Mouse (Mus musculus) testis, adult 2 months (tissue): ENCODE data around the gene Gm37240. TPM values are rescaled to one million over a fixed set of nuclear protein-coding genes. Genes with fewer than 3 reads are reported as not detected.

Source experiments
- H3K27ac ChIP-seq: fragments of 200-500 bp; 2 replicates; pipeline ENCODE4 v1.5.1; 2012; ENCODE audit warnings: low read depth, low read length; ENCODE audit not compliant: control insufficient read depth, insufficient read depth
- H3K27me3 ChIP-seq: fragments of 200-500 bp; 2 replicates; pipeline ENCODE4 v1.6.1; 2012; ENCODE audit warnings: mild to moderate bottlenecking, low read length, moderate library complexity; ENCODE audit not compliant: control insufficient read depth, insufficient read depth
- H3K36me3 ChIP-seq: fragments of 200-500 bp; 2 replicates; pipeline ENCODE4 v1.6.1; 2012; ENCODE audit warnings: mild to moderate bottlenecking, low read length; ENCODE audit not compliant: control insufficient read depth, insufficient read depth
- H3K4me1 ChIP-seq: fragments of 200-500 bp; 2 replicates; pipeline ENCODE4 v1.6.1; 2012; ENCODE audit warnings: low read length; ENCODE audit not compliant: control insufficient read depth, insufficient read depth
- H3K4me3 ChIP-seq: fragments of 200-500 bp; 2 replicates; pipeline ENCODE4 v1.5.1; 2012; ENCODE audit warnings: low read depth, mild to moderate bottlenecking, low read length, moderate library complexity, mixed read lengths; ENCODE audit not compliant: control insufficient read depth
- CTCF ChIP-seq: fragments of 200-500 bp; IDR thresholded peaks from 2 replicates; pipeline ENCODE4 v1.5.1; 2012; ENCODE audit warnings: low read depth, mild to moderate bottlenecking, inconsistent platforms, low read length, moderate library complexity; ENCODE audit not compliant: control insufficient read depth, insufficient read depth, insufficient replicate concordance
- POLR2A ChIP-seq: fragments of 200-500 bp; IDR thresholded peaks from 2 replicates; pipeline ENCODE4 v1.6.1; 2012; ENCODE audit warnings: low read depth, mild to moderate bottlenecking, inconsistent platforms, low read length, moderate library complexity; ENCODE audit not compliant: control insufficient read depth
- polyA plus RNA-seq: library from polyadenylated mRNA; depleted of rRNA; stranded (reverse); fragments of >200 nt; gene quantifications from 2 replicates; pipeline ENCODE4 v1.2.3, GENCODE M21; 2012

Gm37240 gene
- polyA plus RNA-seq, 1 experiment: not detected

DNA sequence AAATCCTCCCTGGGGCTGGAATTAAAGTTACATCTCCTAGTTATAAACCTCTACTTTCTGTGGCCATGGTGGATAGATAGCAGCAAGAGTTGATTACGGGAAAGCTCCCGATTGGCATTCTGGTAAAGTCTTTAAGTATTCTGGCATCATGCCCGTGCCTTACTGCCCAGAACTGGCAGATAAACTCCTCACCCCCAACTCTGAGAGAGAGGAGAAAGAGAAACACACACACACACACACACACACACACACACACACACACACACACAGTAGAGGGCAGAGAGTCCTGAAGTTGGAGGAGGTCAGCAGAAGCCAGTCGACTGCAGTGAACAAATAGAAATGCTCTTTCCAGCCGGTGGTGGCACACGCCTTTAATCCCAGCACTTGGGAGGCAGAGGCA is 1250.2 kb downstream of the Gm37240 start:
- Histone ChIP-seq H3K4me3 (no peak overlapping the region), H3K4me1 (no peaks in the 10 kb centered on the region), H3K36me3 (no peaks in the 10 kb centered on the region), H3K27me3 (no peaks in the 10 kb centered on the region), H3K27ac (no peak overlapping the region)
- TF ChIP-seq CTCF (no peak), POLR2A (no peak)

DNA sequence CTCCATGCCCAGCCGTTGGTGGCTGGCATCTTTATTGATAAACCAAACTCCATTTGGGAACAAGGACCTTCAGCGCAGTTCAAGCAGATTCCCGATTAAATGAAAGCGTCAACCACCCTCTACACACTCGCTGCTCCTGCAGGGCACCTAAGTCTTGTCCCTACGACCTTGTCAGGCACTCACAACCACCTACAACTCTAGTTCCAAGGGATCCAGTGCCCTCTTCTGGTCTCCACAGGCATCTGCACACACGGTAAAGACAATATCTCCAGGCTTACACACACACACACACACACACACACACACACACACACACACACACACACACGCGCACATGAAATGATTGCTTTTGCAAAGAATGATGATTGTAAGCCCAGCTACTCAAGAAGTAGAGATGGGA is 1255.7 kb downstream of the Gm37240 start:
- Histone ChIP-seq H3K36me3 (no peaks in the 10 kb centered on the region), H3K4me1 (no peaks in the 10 kb centered on the region), H3K27me3 (no peaks in the 10 kb centered on the region), H3K4me3 (no peak overlapping the region), H3K27ac (no peak overlapping the region)
- TF ChIP-seq POLR2A (no peak), CTCF (no peak)

DNA sequence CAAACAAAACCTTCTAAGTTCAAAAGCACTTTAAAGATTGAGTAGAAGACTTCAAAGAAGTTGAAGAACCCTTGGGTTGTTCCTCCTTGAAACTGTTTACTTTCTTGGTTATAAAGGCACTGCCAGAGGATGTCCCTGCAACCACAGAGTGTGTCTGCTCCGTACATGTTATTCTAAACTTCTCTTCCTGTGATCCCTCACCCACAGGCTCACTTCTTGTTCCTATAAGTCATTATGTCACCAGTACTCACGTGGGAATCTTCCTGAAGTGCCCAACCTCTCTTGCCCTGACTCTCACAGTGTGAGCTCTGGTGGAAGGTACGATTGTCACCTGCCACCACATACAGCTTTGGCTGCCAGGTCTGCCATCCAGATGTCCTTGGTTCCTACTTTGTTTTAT is 1265.3 kb downstream of the Gm37240 start:
- Histone ChIP-seq H3K4me3 (no peak overlapping the region), H3K27me3 (no peaks in the 10 kb centered on the region), H3K36me3 (no peaks in the 10 kb centered on the region), H3K27ac (no peak overlapping the region), H3K4me1 (no peaks in the 10 kb centered on the region)
- TF ChIP-seq POLR2A (no peak), CTCF (no peak)

- no peak overlapping the region for H3K4me3 ChIP-seq
- H3K27me3 ChIP-seq: no peaks in the 10 kb centered on the region
- H3K27ac ChIP-seq: no peak overlapping the region
- H3K4me1 ChIP-seq: no peaks in the 10 kb centered on the region
- H3K36me3 ChIP-seq: no peaks in the 10 kb centered on the region
- TF ChIP-seq POLR2A: no peak
- TF ChIP-seq CTCF: no peak
Observed at GRCm38 (mm10) chr3:84619725-84620124, 1267.6 kb downstream of the Gm37240 start.

GRCm38 (mm10) chr3:84619056-84619455 is 1268.3 kb downstream of the Gm37240 start:
- no peak overlapping the region for H3K4me3 ChIP-seq
- H3K4me1 ChIP-seq: no peaks in the 10 kb centered on the region
- TF ChIP-seq POLR2A: no peak
- no peak for TF ChIP-seq CTCF
- no peaks in the 10 kb centered on the region for H3K36me3 ChIP-seq
- H3K27me3 ChIP-seq: no peaks in the 10 kb centered on the region
- H3K27ac ChIP-seq: no peak overlapping the region

DNA sequence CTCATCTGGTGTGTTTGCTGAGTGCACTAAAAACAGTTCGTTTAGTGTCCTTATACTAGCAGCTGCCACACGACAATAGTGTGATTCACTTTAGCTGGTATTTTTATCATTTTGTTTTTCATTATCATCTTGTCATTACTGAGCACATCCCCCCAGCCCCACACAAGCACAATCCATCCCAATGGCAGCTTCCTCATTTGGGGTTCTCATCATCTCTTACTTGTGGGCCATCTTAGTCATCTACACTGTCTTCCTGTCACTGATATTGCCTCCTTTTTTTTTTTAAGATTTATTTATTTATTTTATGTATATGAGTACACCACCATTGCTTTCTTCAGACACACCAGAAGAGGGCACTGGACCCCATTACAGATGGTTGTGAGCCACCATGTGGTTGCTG is 1268.7 kb downstream of the Gm37240 start:
- Histone ChIP-seq H3K36me3 (no peaks in the 10 kb centered on the region), H3K4me3 (no peak overlapping the region), H3K27ac (no peak overlapping the region), H3K4me1 (no peaks in the 10 kb centered on the region), H3K27me3 (no peaks in the 10 kb centered on the region)
- TF ChIP-seq POLR2A: no peak
- no peak for TF ChIP-seq CTCF

DNA sequence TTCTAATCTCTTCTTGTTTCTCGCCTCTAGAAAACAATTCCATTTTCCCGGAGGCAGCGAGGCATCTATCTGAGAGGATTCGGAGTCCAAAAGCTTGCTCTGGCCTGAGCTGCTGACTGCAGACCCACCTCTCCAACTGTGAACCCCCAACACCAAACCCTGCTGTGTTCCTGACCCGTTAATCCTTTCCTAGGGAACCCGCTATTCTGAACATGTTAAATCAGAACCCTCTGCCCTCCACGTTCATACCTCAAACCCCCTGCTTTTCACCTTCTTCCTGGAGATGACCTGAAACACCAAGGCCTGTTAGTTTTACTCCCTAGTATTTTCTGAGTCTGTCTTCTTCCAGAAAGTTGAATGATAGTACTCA is 1271.5 kb downstream of the Gm37240 start:
- no peaks in the 10 kb centered on the region for H3K36me3 ChIP-seq
- no peak overlapping the region for H3K4me3 ChIP-seq
- TF ChIP-seq POLR2A: no peak
- TF ChIP-seq CTCF: no peak
- H3K27ac ChIP-seq: no peak overlapping the region
- H3K27me3 ChIP-seq: no peaks in the 10 kb centered on the region
- H3K4me1 ChIP-seq: no peaks in the 10 kb centered on the region
